Mouse (Mus musculus): ENCODE data around the gene Gfod2. TPM values are rescaled to one million over a fixed set of nuclear protein-coding genes. Genes with fewer than 3 reads are reported as not detected.
A peak's percentile ranks its signal among the peaks of the same experiment; 100 is the strongest.

The Gfod2 gene
- 52.9 and 67.9 TPM in 2 replicates for polyA plus RNA-seq (2014; fragmentation: Nextera tagmentation; extraction: Ambion mirVana)

DNA sequence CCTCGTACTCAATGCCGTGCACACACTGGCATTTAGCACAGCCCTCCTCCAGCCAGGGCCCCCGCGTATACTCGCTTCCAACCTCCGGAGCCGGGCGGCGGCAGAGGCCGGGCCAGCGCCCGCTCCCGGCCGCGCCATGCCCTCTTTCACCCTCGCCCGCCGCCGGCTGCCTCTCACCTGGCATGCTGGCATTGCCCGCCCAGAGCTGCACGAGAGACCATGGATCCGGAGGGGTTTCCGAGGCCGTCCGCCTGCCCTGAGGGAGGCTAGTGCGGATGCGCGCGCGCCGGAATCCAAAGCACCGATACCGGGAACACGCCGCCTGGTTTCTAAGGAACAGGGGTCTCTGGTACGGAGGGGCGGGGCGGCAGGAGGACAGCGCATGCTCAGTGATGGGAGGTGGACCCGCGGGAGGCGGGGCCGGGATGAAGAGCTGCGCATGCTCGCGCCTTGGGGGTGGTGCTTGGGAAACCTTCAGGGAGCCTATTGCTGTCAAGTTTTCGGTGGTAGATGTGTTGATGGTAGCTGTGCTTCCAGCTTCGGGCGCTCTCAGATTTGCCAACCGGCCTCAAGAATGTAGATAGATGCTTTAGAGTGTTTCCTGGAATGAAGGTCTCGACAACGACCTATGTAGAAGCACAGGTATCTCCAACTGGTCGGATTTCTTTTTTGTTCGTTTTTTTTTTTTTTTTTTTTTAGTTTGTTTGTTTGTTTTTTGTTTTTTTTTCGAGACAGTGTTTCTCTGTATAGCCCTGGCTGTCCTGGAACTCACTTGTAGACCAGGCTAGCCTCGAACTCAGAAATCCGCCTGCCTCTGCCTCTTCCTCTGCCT, at the start of gene Gfod2:
TSS of gene Gfod2 (minus strand) at position 388 of the 832 bp plus-strand sequence.
- Histone ChIP-seq H3K4me3 (ENCODE audit: low read depth, low read length) (peak within 1 kb of the TSS; percentile 95), H3K27me3 (ENCODE audit: control insufficient read depth, insufficient read depth, low read length) (no peaks in the 10 kb centered on the region), H3K36me3 (ENCODE audit: control insufficient read depth, insufficient read depth, low read length) (no peaks in the 10 kb centered on the region), H3K9me3 (ENCODE audit: control insufficient read depth, low read length) (no peaks in the 10 kb centered on the region), H3K4me1 (ENCODE audit: control insufficient read depth, insufficient read depth, low read length) (peaks cover 12% of the 10 kb centered on the region; the same call in 1 of the 2 replicates), H3K4me2 (ENCODE audit: low read depth, low read length) (peak within 1 kb of the TSS; percentile 87), H3K27ac (ENCODE audit: low read depth, low read length) (peak within 1 kb of the TSS; percentile 90), H3K9ac (replicated peaks; ENCODE audit: low read depth, low read length) (peak within 1 kb of the TSS; percentile 91)
- ATAC-seq (ENCODE audit: low read depth): peak; percentile 95
- WGBS: 4% methylated on average over 57 of the region's 57 CpGs

GRCm38 (mm10) chr8:105807766-105808165, 49.3 kb upstream of the Gfod2 start:
- H3K27ac ChIP-seq (ENCODE audit: low read depth, low read length): no peak overlapping the region
- H3K4me2 ChIP-seq (ENCODE audit: low read depth, low read length): no peak overlapping the region
- no peak for ATAC-seq (ENCODE audit: low read depth)
- H3K27me3 ChIP-seq (ENCODE audit: control insufficient read depth, insufficient read depth, low read length): no peaks in the 10 kb centered on the region
- H3K9me3 ChIP-seq (ENCODE audit: control insufficient read depth, low read length): no peaks in the 10 kb centered on the region
- 0 out of 2 replicates have a peak, but pooled peaks cover 2% of the 10 kb centered on the region for H3K4me1 ChIP-seq (ENCODE audit: control insufficient read depth, insufficient read depth, low read length)
- 89% methylated on average over 5 of the region's 5 CpGs for WGBS
- H3K4me3 ChIP-seq (ENCODE audit: low read depth, low read length): no peak overlapping the region
- H3K36me3 ChIP-seq (ENCODE audit: control insufficient read depth, insufficient read depth, low read length): peaks cover 6% of the 10 kb centered on the region; the same call in 1 of the 2 replicates
- no peak overlapping the region for H3K9ac ChIP-seq (replicated peaks; ENCODE audit: low read depth, low read length)

- Histone ChIP-seq H3K4me3 (ENCODE audit: low read depth, low read length) (no peak overlapping the region), H3K27ac (ENCODE audit: low read depth, low read length) (no peak overlapping the region), H3K9ac (replicated peaks; ENCODE audit: low read depth, low read length) (no peak overlapping the region), H3K36me3 (ENCODE audit: control insufficient read depth, insufficient read depth, low read length) (peaks cover 6% of the 10 kb centered on the region; the same call in 1 of the 2 replicates), H3K27me3 (ENCODE audit: control insufficient read depth, insufficient read depth, low read length) (no peaks in the 10 kb centered on the region), H3K9me3 (ENCODE audit: control insufficient read depth, low read length) (no peaks in the 10 kb centered on the region), H3K4me2 (ENCODE audit: low read depth, low read length) (no peak overlapping the region), H3K4me1 (ENCODE audit: control insufficient read depth, insufficient read depth, low read length) (0 out of 2 replicates have a peak, but pooled peaks cover 2% of the 10 kb centered on the region)
- no peak for ATAC-seq (ENCODE audit: low read depth)
- 73% methylated on average over 1 of the region's 1 CpGs for WGBS
Measured at GRCm38 (mm10) chr8:105805964-105806363, 47.5 kb upstream of the Gfod2 start.

DNA sequence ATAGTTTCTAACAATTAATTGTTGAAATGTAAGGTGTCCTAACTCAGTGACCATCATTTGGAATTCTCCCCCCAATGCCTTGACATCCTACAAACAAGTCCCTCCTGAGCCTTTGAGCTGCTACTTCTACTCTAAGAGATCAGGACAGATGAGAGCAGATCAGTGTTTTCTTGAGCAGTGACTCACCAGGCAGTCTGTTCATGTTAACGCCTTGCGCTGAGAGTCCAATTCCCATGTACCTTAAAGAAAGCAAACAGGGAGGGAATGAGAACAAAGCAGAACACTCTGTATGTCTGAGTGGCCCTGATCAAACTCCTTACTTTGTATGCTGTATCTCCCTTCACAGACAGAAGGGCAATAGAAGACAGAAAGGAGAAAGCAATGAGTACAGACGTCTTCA, 46.9 kb upstream of the Gfod2 start:
- no peak overlapping the region for H3K4me3 ChIP-seq (ENCODE audit: low read depth, low read length)
- H3K9me3 ChIP-seq (ENCODE audit: control insufficient read depth, low read length): no peaks in the 10 kb centered on the region
- H3K9ac ChIP-seq (replicated peaks; ENCODE audit: low read depth, low read length): no peak overlapping the region
- H3K36me3 ChIP-seq (ENCODE audit: control insufficient read depth, insufficient read depth, low read length): peaks cover 6% of the 10 kb centered on the region; the same call in 1 of the 2 replicates
- no peak for ATAC-seq (ENCODE audit: low read depth)
- WGBS: 69% methylated on average over 3 of the region's 3 CpGs
- no peak overlapping the region for H3K27ac ChIP-seq (ENCODE audit: low read depth, low read length)
- H3K4me2 ChIP-seq (ENCODE audit: low read depth, low read length): no peak overlapping the region
- H3K4me1 ChIP-seq (ENCODE audit: control insufficient read depth, insufficient read depth, low read length): 0 out of 2 replicates have a peak, but pooled peaks cover 2% of the 10 kb centered on the region
- H3K27me3 ChIP-seq (ENCODE audit: control insufficient read depth, insufficient read depth, low read length): no peaks in the 10 kb centered on the region

- no peaks in the 10 kb centered on the region for H3K27me3 ChIP-seq (ENCODE audit: control insufficient read depth, insufficient read depth, low read length)
- H3K4me2 ChIP-seq (ENCODE audit: low read depth, low read length): no peak overlapping the region
- WGBS: 96% methylated on average over 7 of the region's 7 CpGs
- no peak for ATAC-seq (ENCODE audit: low read depth)
- H3K9ac ChIP-seq (replicated peaks; ENCODE audit: low read depth, low read length): no peak overlapping the region
- no peak overlapping the region for H3K4me3 ChIP-seq (ENCODE audit: low read depth, low read length)
- H3K27ac ChIP-seq (ENCODE audit: low read depth, low read length): no peak overlapping the region
- no peaks in the 10 kb centered on the region for H3K9me3 ChIP-seq (ENCODE audit: control insufficient read depth, low read length)
- 0 out of 2 replicates have a peak, but pooled peaks cover 2% of the 10 kb centered on the region for H3K4me1 ChIP-seq (ENCODE audit: control insufficient read depth, insufficient read depth, low read length)
- H3K36me3 ChIP-seq (ENCODE audit: control insufficient read depth, insufficient read depth, low read length): peaks cover 6% of the 10 kb centered on the region; the same call in 1 of the 2 replicates
Measured at GRCm38 (mm10) chr8:105804797-105805196, 46.3 kb upstream of the Gfod2 start.

DNA sequence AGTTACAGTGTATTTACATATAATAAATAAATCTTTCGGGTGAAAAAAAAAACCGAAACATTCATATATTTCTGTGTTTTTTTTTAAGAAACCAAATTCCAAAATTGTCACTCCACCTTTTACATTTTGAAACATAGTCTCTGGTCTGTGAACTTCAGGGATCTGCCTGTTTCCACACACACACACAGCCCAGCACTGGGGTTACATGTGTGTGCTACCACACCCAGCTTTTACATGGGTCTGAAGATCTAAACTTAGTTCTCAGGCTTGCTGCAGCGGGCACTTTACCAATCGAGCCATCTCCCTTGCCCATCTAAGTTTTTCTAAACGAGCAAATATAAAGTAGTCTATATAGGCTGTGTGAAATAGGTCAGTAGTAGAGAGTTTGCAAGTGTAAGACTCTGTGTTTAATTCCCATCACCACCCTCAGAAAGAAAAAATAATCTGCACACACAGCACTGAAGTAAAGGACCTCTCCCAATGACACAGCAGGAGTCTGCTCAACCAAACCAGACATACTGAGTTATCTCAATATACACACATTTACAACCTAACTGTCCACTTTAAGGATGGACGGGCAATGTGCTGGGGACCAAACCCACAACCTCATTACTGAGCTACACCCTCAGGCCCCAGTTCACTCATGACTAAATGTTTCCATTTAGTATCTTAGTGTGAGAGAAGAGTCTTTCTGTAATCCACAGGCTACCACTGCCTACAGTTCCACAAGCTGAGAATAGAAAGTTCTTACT, 42.9 kb upstream of the Gfod2 start:
- Histone ChIP-seq H3K27me3 (ENCODE audit: control insufficient read depth, insufficient read depth, low read length) (no peaks in the 10 kb centered on the region), H3K4me1 (ENCODE audit: control insufficient read depth, insufficient read depth, low read length) (peaks cover 6% of the 10 kb centered on the region; the same call in 1 of the 2 replicates), H3K4me2 (ENCODE audit: low read depth, low read length) (no peak overlapping the region), H3K4me3 (ENCODE audit: low read depth, low read length) (no peak overlapping the region), H3K9ac (replicated peaks; ENCODE audit: low read depth, low read length) (no peak overlapping the region), H3K36me3 (ENCODE audit: control insufficient read depth, insufficient read depth, low read length) (peaks cover 6% of the 10 kb centered on the region; the same call in 1 of the 2 replicates), H3K27ac (ENCODE audit: low read depth, low read length) (no peak overlapping the region), H3K9me3 (ENCODE audit: control insufficient read depth, low read length) (no peaks in the 10 kb centered on the region)
- WGBS: 94% methylated on average over 6 of the region's 6 CpGs
- ATAC-seq (ENCODE audit: low read depth): no peak

DNA sequence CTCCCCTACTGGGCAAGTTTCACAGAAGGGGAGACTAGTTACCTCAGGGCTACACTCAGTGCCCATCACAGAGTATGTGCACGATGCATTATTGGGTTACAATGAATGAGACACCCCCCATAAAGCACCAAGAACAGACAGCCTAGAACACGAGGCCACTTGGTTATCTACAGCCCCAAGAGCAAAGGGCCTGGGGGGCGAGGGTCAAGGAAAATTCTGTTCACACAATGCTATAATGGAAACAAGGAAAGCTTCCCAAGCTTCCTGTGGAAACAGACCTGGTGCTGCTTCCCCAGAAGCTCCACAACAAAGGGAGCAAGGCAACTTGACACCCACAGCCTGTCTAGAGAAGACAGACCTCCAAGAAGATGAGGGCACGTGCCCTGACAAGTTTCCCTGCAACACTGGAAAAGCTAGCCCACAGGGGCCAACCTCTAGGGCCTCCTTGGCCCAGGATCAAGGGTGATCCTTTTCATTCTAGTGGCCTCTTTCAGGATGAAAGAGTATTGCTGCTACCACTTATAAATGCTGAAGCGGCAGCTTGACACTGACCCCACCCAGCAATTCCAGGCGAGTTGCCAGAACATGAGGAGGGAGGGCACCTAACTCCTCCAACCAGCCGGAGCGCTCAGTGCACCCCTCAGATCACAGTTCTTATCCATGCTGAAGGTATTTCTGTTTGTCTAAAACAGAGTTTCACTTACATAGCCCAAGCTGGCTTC, 40.8 kb upstream of the Gfod2 start:
- no peak for ATAC-seq (ENCODE audit: low read depth)
- 67% methylated on average over 8 of the region's 8 CpGs for WGBS
- Histone ChIP-seq H3K9ac (replicated peaks; ENCODE audit: low read depth, low read length) (no peak overlapping the region), H3K27ac (ENCODE audit: low read depth, low read length) (no peak overlapping the region), H3K9me3 (ENCODE audit: control insufficient read depth, low read length) (no peaks in the 10 kb centered on the region), H3K4me1 (ENCODE audit: control insufficient read depth, insufficient read depth, low read length) (peaks cover 6% of the 10 kb centered on the region; the same call in 1 of the 2 replicates), H3K4me3 (ENCODE audit: low read depth, low read length) (no peak overlapping the region), H3K36me3 (ENCODE audit: control insufficient read depth, insufficient read depth, low read length) (no peaks in the 10 kb centered on the region), H3K4me2 (ENCODE audit: low read depth, low read length) (no peak overlapping the region), H3K27me3 (ENCODE audit: control insufficient read depth, insufficient read depth, low read length) (no peaks in the 10 kb centered on the region)

GRCm38 (mm10) chr8:105798408-105798807, 39.9 kb upstream of the Gfod2 start:
- 95% methylated on average over 5 of the region's 5 CpGs for WGBS
- H3K4me2 ChIP-seq (ENCODE audit: low read depth, low read length): no peak overlapping the region
- no peak for ATAC-seq (ENCODE audit: low read depth)
- peaks cover 6% of the 10 kb centered on the region; the same call in 1 of the 2 replicates for H3K4me1 ChIP-seq (ENCODE audit: control insufficient read depth, insufficient read depth, low read length)
- H3K9ac ChIP-seq (replicated peaks; ENCODE audit: low read depth, low read length): no peak overlapping the region
- no peaks in the 10 kb centered on the region for H3K36me3 ChIP-seq (ENCODE audit: control insufficient read depth, insufficient read depth, low read length)
- no peaks in the 10 kb centered on the region for H3K27me3 ChIP-seq (ENCODE audit: control insufficient read depth, insufficient read depth, low read length)
- no peak overlapping the region for H3K4me3 ChIP-seq (ENCODE audit: low read depth, low read length)
- no peaks in the 10 kb centered on the region for H3K9me3 ChIP-seq (ENCODE audit: control insufficient read depth, low read length)
- H3K27ac ChIP-seq (ENCODE audit: low read depth, low read length): no peak overlapping the region

Measured in neural tube, embryonic 14.5 days (tissue).